Mouse (Mus musculus) ES-E14 (cell line): ENCODE data around the gene Msx3.

Experiments
- HCFC1 ChIP-seq: IDR thresholded peaks from 2 replicates; pipeline ENCODE4 v1.6.1; 2012; ENCODE audit warnings: low read length, inconsistent platforms, borderline replicate concordance; ENCODE audit not compliant: insufficient read depth
- MAFK ChIP-seq: IDR thresholded peaks from 2 replicates; pipeline ENCODE4 v1.6.1; 2014; ENCODE audit warnings: mild to moderate bottlenecking, low read depth, low read length, inconsistent platforms; ENCODE audit not compliant: insufficient read depth
- ZC3H11A ChIP-seq: IDR thresholded peaks from 2 replicates; pipeline ENCODE4 v1.6.1; 2012; ENCODE audit warnings: low read depth, mild to moderate bottlenecking, inconsistent platforms, low read length, borderline replicate concordance
- ZNF384 ChIP-seq: IDR thresholded peaks from 2 replicates; pipeline ENCODE4 v1.6.1; 2012; ENCODE audit warnings: low read depth, low read length, inconsistent platforms

GRCm38 (mm10) chr7:140077698-140078097, 28.8 kb upstream of the Msx3 start:
- TF ChIP-seq MAFK (no peak), ZC3H11A (no peak), ZNF384 (peak; percentile 35; the same call in 1 of the 2 replicates), HCFC1 (no peak)
